Mouse (Mus musculus) thymus, adult 18-20 months (tissue): Measurements from ENCODE around the gene Mmp7.

ENCODE experiments used
- DNase-seq, 2 experiments: peaks; one replicate each; pipeline ENCODE4 v3.0.0; 2022; ENCODE audit warnings: mixed read lengths in 2 of 2

Mmp7 gene

GRCm38 (mm10) chr9:7748881-7749280, 57.0 kb downstream of the Mmp7 start:
- DNase-seq: no peak
